Mouse (Mus musculus): ENCODE results near the gene Asgr1.
"Not testable (repeated sequence)": the region's sequence is repeated elsewhere in the genome, so short reads cannot be mapped to it uniquely, and the experiment has no call there.

The Asgr1 gene

GRCm38 (mm10) chr11:70053898-70054570, at the start of gene Asgr1:
Gene Asgr1, plus strand, starts transcription at chr11:70054085.
- DNase-seq (ENCODE audit: low spot score) = no peak

- no peak for DNase-seq (ENCODE audit: low spot score)
Observed at GRCm38 (mm10) chr11:70005521-70005920, 48.4 kb upstream of the Asgr1 start.

- no peak for DNase-seq (ENCODE audit: low spot score)
Observed at GRCm38 (mm10) chr11:70010033-70010432, 43.9 kb upstream of the Asgr1 start.

- DNase-seq (ENCODE audit: low spot score) = no peak
Observed at GRCm38 (mm10) chr11:70010548-70010947, 43.3 kb upstream of the Asgr1 start.

- no peak for DNase-seq (ENCODE audit: low spot score)
Observed at GRCm38 (mm10) chr11:70010961-70011360, 42.9 kb upstream of the Asgr1 start.

GRCm38 (mm10) chr11:70012931-70013330, 41.0 kb upstream of the Asgr1 start:
- no peak for DNase-seq (ENCODE audit: low spot score)

- DNase-seq (ENCODE audit: low spot score) = no peak
Observed at GRCm38 (mm10) chr11:70013408-70013807, 40.5 kb upstream of the Asgr1 start.

- DNase-seq (ENCODE audit: low spot score) = no peak
Observed at GRCm38 (mm10) chr11:70014051-70014450, 39.8 kb upstream of the Asgr1 start.

- peak; percentile 86 for DNase-seq (ENCODE audit: low spot score)
Observed at GRCm38 (mm10) chr11:70014880-70015558, 38.9 kb upstream of the Asgr1 start, which contains the start of gene Acadvl. Gene Acadvl, minus strand, starts transcription at chr11:70015411.

GRCm38 (mm10) chr11:70015677-70016076, 38.2 kb upstream of the Asgr1 start:
- no peak for DNase-seq (ENCODE audit: low spot score)

GRCm38 (mm10) chr11:70016177-70016576, 37.7 kb upstream of the Asgr1 start:
- not testable (repeated sequence) for DNase-seq (ENCODE audit: low spot score)

- DNase-seq (ENCODE audit: low spot score) = no peak
Observed at GRCm38 (mm10) chr11:70016669-70017068, 37.2 kb upstream of the Asgr1 start, which contains the start of gene Dlg4. Gene Dlg4, plus strand, starts transcription at chr11:70016942.

- DNase-seq (ENCODE audit: low spot score) = no peak
Observed at GRCm38 (mm10) chr11:70017199-70017767, 36.6 kb upstream of the Asgr1 start.

GRCm38 (mm10) chr11:70018131-70018990, 35.5 kb upstream of the Asgr1 start:
- DNase-seq (ENCODE audit: low spot score) = no peak

GRCm38 (mm10) chr11:70019495-70020021, 34.3 kb upstream of the Asgr1 start:
- DNase-seq (ENCODE audit: low spot score) = no peak

GRCm38 (mm10) chr11:70020022-70020631, 33.8 kb upstream of the Asgr1 start:
- DNase-seq (ENCODE audit: low spot score) = no peak

GRCm38 (mm10) chr11:70020731-70021263, 33.1 kb upstream of the Asgr1 start:
- peak; percentile 87 for DNase-seq (ENCODE audit: low spot score)

- peak; percentile 98 for DNase-seq (ENCODE audit: low spot score)
Observed at GRCm38 (mm10) chr11:70021264-70022132, 32.4 kb upstream of the Asgr1 start.

GRCm38 (mm10) chr11:70023481-70024150, 30.3 kb upstream of the Asgr1 start:
- DNase-seq (ENCODE audit: low spot score) = no peak

- DNase-seq (ENCODE audit: low spot score) = no peak
Observed at GRCm38 (mm10) chr11:70024151-70024514, 29.8 kb upstream of the Asgr1 start.
